Mouse (Mus musculus) cerebellum, adult 2 months (tissue): ENCODE results near the gene Gdnf.

ENCODE experiments used
- CTCF ChIP-seq: fragments of 200-500 bp; IDR thresholded peaks from 2 replicates; pipeline ENCODE4 v1.5.1; 2011; ENCODE audit warnings: low read depth, mild to moderate bottlenecking, control low read depth, low read length, moderate library complexity, borderline replicate concordance; ENCODE audit not compliant: insufficient read depth
- POLR2A ChIP-seq: fragments of 200-500 bp; IDR thresholded peaks from 2 replicates; pipeline ENCODE4 v1.6.1; 2011; ENCODE audit warnings: low read length, control low read depth, borderline replicate concordance; ENCODE audit not compliant: insufficient read depth

GRCm38 (mm10) chr15:7878861-7879260, 68.2 kb downstream of the Gdnf start:
- TF ChIP-seq POLR2A: no peak
- no peak for TF ChIP-seq CTCF
